Mouse (Mus musculus) mouse embryonic stem cell (cell line): ENCODE results near the gene Plpp1.

Source experiments
- in situ Hi-C, 2 experiments: fragments of 300-500 bp; cut with MboI; formaldehyde crosslinking; loops; 1 replicate in 1 of 2; 3 replicates in 1 of 2; pipeline ENCODE4 v1.14.3; 2019 to 2020; ENCODE audit warnings: low sequenced_read_pairs in 2 of 2, low pct_unique_long_range_greater_than_20kb in 1 of 2, mixed read lengths in 1 of 2; ENCODE audit not compliant: unreplicated experiment in 1 of 2

Plpp1 gene

DNA sequence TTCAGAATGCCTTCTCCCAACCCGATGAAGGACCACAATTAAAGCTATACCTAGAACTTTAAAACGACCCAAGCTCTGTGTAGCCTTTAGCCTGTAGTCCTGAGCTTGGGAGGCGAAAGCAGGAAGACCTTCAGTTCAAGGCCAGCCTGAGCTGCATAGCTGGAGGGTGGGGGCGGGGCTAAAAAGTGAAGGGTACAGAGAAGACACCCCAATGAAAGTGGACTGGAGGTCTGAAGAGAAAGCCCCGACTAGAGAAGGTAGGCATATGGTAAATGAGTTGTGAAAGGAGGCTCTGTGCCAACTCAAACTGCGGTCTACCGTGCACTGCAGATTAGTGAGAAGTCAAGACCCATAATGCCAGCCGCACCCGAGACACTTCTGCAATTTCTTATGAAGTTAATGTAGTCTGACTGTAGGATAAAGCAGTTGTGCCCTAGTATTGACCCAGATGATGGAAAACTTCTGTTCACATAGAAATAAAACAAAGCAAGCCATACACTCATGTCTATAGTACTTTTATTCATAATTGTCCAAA, 37.1 kb downstream of the Plpp1 start:
- in situ Hi-C loops, result no loop called here

- in situ Hi-C loops, result no loop called here
Measured at GRCm38 (mm10) chr13:112838562-112839232, 38.1 kb downstream of the Plpp1 start.

DNA sequence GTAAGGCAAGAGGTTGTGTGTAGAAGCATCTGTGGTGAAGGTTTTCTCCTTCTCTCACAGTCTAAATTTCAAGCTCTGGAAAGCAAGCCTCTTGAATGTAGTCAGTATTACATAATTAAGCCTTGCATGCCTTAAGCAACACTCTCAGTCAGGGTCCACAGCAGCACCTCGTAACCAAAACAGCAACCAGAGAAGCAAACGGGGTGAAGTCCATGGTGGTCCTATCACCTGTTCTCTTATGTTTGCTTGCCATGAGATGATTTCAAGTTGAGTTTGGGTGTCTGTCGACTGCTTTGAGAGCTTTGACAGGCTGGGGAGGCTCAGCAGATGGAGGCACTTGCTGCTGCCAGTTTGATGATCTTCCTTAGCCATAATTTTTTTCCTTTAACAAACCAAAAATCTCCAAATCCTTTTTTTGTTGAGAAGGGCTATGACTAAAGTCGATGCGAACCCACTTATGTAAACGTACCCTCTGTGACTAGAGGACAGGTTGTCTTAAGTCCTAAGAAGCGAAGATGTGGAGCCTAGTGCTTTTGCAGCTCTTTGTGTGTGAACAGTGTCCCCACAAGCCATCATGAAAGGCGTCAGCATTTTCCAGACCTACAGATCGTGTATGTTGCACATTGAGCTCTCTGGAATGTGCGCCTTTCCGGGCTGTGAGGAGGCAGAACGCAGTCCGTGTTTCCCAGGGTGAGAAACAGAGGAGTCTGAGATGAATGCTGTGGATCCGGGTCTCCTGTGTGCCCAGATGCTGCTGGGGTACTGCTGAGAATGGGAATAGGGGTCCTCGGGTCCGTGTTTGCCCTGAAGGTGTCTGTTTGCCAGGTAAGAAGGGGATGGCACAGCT, 39.9 kb downstream of the Plpp1 start:
- in situ Hi-C loops, result no loop called here

DNA sequence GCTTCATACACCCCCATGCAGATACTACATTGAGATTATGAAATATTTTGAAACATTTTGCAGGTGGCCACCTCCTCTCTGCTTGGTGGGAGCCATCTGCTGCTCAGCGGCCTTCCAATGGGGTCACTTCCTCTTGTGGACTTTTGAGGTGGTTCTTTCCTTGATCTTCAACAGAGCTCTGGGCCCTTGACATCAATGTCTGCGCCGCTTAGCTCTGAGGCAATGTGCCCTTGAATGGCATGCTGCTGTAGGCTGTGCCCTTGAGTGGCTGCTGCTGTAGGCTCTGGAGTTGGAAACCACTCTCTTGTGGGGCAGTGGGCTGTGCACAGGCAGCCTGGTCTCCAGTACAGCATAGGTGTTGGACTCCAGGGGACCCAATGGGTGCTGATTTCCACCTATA, 45.3 kb downstream of the Plpp1 start:
- in situ Hi-C loops, result no loop called here

DNA sequence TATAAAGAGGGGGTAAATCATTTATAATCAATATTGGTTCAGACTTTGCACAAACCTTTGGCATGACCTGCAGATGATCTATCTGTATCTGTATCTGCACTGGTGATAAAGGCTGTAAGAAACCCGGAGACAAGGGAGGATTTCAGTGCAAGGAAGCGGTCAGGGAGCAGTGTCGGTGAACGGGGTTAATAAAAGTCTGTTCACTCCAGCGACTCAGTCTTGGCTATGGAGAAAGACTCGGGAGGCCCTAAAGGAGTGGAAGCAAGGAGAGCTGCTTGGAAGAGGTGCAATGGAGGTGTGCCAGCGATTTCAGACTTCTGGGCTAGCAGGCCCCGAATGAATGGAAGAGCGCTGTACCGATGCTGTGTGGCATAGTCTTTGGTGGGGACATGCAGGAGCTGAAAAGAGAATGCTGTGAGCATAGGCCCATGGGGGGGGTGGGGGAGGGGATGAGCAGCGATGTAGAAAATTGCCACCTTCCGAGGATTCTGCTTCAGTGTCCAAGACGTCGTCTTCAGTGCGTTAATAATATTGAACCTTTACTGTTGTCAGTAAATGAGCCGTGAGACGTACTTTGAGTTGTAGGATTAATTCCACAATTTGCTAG, 53.2 kb downstream of the Plpp1 start:
- in situ Hi-C loops, result loop anchor here in 1 of 2 experiments (10.0 kb wide), 1 partner anchor 179 kb away; no protein-coding TSS in a partner anchor

DNA sequence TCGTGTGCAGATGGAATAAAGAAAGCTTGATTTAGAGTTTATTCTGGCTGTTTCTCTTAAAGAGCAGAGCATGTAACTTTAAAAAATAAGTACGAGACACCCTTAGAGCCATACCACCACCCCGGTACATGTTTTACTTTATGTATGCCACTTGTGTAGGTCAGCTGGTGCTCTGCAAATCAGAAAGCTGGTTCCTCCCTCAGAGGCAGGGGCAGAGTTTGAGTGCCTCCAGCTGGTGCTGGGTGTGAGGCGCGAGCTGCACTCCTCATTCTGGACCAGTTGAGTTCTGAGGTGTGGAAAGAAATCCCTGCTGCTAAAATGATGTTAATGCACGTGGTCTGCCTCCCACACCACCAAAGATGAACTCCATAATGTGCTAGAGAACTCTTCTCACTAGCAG, 53.8 kb downstream of the Plpp1 start:
- in situ Hi-C loops, result loop anchor here in 1 of 2 experiments (10.0 kb wide), 1 partner anchor 180 kb away; no protein-coding TSS in a partner anchor

DNA sequence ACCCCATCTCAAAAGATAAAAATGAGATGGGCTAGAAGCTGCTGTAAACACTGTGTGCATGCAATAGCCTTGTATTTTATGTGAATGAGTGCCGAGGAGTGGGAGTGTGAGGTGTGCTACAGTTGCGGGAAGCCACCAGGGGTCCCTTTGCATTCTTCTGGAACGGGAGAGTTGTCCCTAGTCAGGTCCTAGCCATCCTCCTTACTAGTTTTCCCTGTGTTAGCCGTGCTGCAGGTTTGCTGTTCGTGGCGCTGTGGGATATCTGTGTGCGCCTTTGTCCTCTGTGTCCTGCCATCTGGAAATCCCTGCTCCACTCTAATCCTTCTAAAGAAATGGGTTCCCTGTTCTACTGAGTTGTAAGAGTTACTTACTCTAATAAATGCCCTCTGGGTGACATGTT, 57.3 kb downstream of the Plpp1 start:
- in situ Hi-C loops, result loop anchor here in 1 of 2 experiments (10.0 kb wide), 1 partner anchor 183 kb away; no protein-coding TSS in a partner anchor

DNA sequence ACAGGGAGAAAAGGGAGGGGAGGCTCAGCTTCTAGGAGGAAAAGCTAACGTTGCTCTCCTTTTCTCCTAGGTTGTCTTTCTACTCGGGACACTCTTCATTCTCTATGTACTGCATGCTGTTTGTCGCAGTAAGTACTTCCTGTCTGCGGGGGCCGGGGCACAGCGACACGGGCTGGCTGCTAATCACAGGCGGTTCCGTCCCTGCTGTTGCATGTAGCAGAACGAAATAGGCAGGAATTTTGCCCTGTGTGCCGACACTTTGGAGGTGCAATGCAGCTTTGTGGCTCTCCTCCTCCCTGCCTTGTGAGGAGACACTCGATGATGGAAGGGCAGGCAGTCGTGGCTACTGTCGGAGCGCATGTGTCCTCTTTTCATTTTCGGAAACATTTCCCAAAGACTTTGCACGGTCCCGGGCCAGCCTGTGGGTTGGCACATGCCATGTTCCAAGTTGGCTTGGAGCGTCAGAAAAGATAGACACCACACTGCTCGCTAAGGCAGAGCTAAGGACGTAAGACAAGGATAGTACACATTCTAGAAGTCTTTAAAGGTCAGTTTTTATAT, 59.1 kb downstream of the Plpp1 start:
- in situ Hi-C loops, result loop anchor here (5.0 to 10.0 kb wide), 2 partner anchors 185 to 187 kb away; no protein-coding TSS in a partner anchor

DNA sequence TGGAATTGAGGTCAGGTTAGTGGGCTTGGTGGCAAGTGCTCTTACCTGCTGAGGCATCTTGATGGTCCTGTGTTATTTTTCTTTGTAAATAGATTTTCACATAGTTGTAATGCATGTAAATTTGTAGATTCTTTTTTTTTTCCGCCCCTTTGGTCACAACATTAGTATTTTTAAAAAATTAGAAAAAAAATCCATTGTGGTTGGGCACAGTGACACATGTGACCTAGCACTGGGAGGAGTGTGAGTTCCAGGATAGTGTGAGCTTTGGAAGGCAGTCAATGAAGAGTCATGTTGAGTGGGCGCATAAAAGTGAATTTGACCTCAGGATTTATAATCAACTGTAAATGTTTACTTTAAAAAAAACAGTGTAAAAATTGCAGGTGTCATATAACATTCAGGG, 59.8 kb downstream of the Plpp1 start:
- in situ Hi-C loops, result loop anchor here in 1 of 2 experiments (5.0 kb wide), 1 partner anchor 188 kb away; no protein-coding TSS in a partner anchor

DNA sequence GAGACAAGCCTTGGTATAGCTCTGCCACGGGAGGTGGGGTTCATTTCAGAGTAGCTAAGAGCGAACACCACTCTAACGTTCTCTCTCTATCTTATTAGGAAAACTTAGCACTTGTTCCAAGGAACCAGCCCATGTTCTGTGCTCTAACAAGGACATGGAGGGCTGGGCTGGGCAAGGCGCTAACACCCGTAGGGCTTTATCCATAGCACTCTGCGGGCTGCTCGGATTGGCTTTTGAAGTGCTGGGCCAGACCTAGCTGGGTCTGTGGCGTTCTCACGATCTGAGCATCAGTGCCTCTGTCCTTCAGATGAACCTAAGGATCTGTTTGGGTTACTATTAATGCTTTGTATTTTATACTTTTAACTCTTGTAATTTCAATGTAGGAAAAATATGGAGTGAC, 60.3 kb downstream of the Plpp1 start:
- in situ Hi-C loops, result loop anchor here in 1 of 2 experiments (5.0 kb wide), 1 partner anchor 189 kb away; no protein-coding TSS in a partner anchor

GRCm38 (mm10) chr13:112861825-112862306, 61.3 kb downstream of the Plpp1 start:
- in situ Hi-C loops, result loop anchor here in 1 of 2 experiments (5.0 kb wide), 1 partner anchor 190 kb away; no protein-coding TSS in a partner anchor

DNA sequence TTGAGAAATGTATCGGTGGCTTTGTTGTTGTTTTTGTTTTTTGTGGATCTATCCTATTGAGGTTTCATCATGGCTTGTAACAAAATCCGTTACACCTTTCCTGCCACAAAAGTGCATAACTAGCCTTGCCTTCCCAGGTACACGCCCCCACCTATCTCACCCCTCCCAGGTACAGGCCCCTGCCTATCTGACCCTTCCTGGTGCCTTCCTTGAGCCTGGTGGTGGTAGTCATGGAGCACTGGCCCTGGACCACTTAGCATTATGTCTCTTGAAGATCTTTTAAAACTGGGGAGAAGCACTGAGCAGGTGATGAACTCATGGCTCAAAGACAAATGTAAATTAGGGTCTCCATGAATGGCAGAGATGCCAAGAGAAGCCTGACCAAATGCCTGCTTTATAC, 61.8 kb downstream of the Plpp1 start:
- in situ Hi-C loops, result loop anchor here in 1 of 2 experiments (5.0 kb wide), 1 partner anchor 190 kb away; no protein-coding TSS in a partner anchor

GRCm38 (mm10) chr13:112862978-112863677, 62.5 kb downstream of the Plpp1 start:
- in situ Hi-C loops, result loop anchor here in 1 of 2 experiments (5.0 kb wide), 1 partner anchor 191 kb away; no protein-coding TSS in a partner anchor

DNA sequence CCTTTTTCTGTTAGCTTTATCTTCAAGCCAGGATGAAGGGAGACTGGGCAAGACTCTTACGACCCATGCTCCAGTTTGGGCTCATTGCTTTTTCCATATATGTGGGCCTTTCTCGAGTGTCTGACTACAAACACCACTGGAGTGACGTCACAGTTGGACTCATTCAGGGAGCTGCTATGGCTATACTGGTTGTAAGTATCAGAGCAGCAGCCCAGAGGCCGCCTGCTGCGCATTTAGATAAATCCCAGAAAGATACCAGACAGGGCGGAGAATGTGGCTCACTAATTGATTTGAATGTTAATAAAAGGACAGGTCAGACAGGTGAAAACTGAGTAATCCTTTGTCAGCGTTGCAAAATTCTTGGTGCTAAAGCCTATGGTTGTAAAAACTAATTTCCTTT, 66.2 kb downstream of the Plpp1 start:
- in situ Hi-C loops, result no loop called here

DNA sequence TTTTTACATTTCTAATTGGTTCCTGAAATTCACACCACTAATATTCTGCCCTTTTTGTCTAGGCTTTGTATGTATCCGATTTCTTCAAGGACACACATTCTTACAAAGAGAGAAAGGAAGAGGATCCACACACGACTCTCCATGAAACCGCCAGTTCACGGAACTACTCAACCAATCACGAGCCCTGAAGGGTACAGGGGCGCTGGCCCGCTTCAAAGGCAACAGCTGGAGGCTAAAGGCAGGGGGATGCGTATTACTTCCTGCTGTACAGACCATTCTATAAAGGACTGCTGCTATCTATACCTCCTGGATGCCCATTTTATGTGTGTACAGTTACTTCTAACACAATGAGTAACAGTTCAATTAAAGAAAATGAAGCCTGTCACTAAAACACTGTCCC, 66.8 kb downstream of the Plpp1 start:
- in situ Hi-C loops, result no loop called here

DNA sequence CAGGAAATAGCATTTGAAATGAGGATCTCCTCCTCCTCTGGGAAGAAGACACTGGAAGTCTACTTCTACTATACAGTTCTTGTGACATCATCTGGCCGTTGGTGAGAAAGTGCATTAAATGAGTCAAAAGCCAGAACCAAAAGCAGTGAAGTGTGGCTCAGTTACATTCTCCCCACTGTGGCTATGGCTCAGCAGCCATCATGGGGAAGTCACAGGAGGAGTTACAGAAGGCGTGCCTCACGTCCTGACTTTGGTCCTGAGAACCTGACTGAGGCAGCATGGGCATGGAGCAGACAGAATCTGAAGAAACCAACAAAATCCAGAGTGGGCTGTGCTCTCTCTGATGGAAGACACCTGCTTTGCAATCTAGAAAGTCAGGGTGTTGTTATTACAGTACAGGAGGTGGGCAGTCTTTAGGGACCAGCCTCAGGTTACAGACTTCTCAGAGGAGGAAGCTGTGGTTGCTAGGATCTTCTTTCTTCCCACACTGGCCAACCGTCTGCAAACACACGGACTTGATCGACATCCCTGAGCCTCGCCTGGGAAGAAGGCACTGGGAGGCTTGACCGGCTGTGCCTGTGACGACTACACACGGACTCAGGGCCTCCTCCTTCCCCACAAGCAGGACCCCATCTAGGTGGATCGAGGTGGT, 69.6 kb downstream of the Plpp1 start:
- in situ Hi-C loops, result loop anchor here in 1 of 2 experiments (10.0 kb wide), 1 partner anchor 185 kb away; no protein-coding TSS in a partner anchor
